Mouse (Mus musculus): Measurements from ENCODE around the gene Apol10a.
"Not testable (repeated sequence)": the region's sequence is repeated elsewhere in the genome, so short reads cannot be mapped to it uniquely, and the experiment has no call there.

- TF ChIP-seq CTCF (IDR thresholded peaks at IDR 0.05; ENCODE audit: low read depth, low read length); POLR2A (IDR thresholded peaks at IDR 0.05; ENCODE audit: borderline replicate concordance, low read depth, low read length): not testable (repeated sequence)
Measured at GRCm38 (mm10) chr15:77474699-77475390, 2.0 kb upstream of the Apol10a start.
